In genomic region chr10:81641978-81642647, GRCm38 (mm10) we compare ENCODE assay signal across 8 mouse cellular contexts. TPM values are rescaled to one million over a fixed set of nuclear protein-coding genes. Genes with fewer than 3 reads are reported as not detected.
DNase-seq lines count a peak whose midpoint lies in the region; ATAC-seq lines count a peak whose summit lies in the region.

No protein-coding gene starts in this region.

- no peak for ATAC-seq in kidney, embryonic 14.5 days (ENCODE audit: low FRiP score, low TSS enrichment)
- ATAC-seq in forebrain, embryonic 12.5 days (ENCODE audit: low FRiP score): no peak
- ATAC-seq in liver, embryonic 11.5 days (replicated peaks; ENCODE audit: low FRiP score): no peak

- peak overlapping the region; percentile 71; the same call in 1 of the 2 replicates for H3K4me3 ChIP-seq in kidney, embryonic 14.5 days (ENCODE audit: low read length)
- H3K4me3 ChIP-seq in forebrain, embryonic 12.5 days (replicated peaks): peak overlapping the region; percentile 67
- peak overlapping the region; percentile 78 for H3K4me3 ChIP-seq in liver, embryonic 11.5 days (ENCODE audit: low read depth, low read length)

- H3K36me3 ChIP-seq in kidney, embryonic 14.5 days (ENCODE audit: control insufficient read depth, insufficient read depth, low read length): no peaks in the 10 kb centered on the region; the same call in 1 of the 2 replicates
- H3K36me3 ChIP-seq in forebrain, embryonic 12.5 days (replicated peaks): no peaks in the 10 kb centered on the region
- no peaks in the 10 kb centered on the region for H3K36me3 ChIP-seq in liver, embryonic 11.5 days (ENCODE audit: control insufficient read depth, insufficient read depth, low read length)

- H3K27me3 ChIP-seq in kidney, embryonic 14.5 days (ENCODE audit: control insufficient read depth, insufficient read depth, low read length): no peaks in the 10 kb centered on the region
- peaks cover 4% of the 10 kb centered on the region; the same call in 1 of the 2 replicates for H3K27me3 ChIP-seq in forebrain, embryonic 12.5 days
- H3K27me3 ChIP-seq in liver, embryonic 11.5 days (replicated peaks; ENCODE audit: control insufficient read depth, insufficient read depth, low read length): no peaks in the 10 kb centered on the region

- H3K4me1 ChIP-seq in kidney, embryonic 14.5 days (ENCODE audit: control insufficient read depth, insufficient read depth, low read length): peaks cover 9% of the 10 kb centered on the region
- peaks cover 32% of the 10 kb centered on the region for H3K4me1 ChIP-seq in forebrain, embryonic 12.5 days
- peaks cover 11% of the 10 kb centered on the region for H3K4me1 ChIP-seq in liver, embryonic 11.5 days (replicated peaks; ENCODE audit: control insufficient read depth, insufficient read depth, low read length)

- no peaks in the 10 kb centered on the region for H3K9me3 ChIP-seq in kidney, embryonic 14.5 days (ENCODE audit: control insufficient read depth, low read length)
- H3K9me3 ChIP-seq in forebrain, embryonic 12.5 days: no peaks in the 10 kb centered on the region
- no peaks in the 10 kb centered on the region for H3K9me3 ChIP-seq in liver, embryonic 11.5 days (ENCODE audit: control insufficient read depth, low read length)

- peak overlapping the region; percentile 92; the same call in 1 of the 2 replicates for H3K9ac ChIP-seq in kidney, embryonic 14.5 days (ENCODE audit: low read depth, low read length)
- H3K9ac ChIP-seq in forebrain, embryonic 12.5 days: peak overlapping the region; percentile 90
- H3K9ac ChIP-seq in liver, embryonic 11.5 days (ENCODE audit: low read depth, low read length): peak overlapping the region; percentile 94

- peak overlapping the region; percentile 97; the same call in 1 of the 2 replicates for H3K27ac ChIP-seq in kidney, embryonic 14.5 days (ENCODE audit: low read depth, low read length)
- no peak overlapping the region for H3K27ac ChIP-seq in forebrain, embryonic 12.5 days
- no peak overlapping the region for H3K27ac ChIP-seq in liver, embryonic 11.5 days (ENCODE audit: low read depth, low read length)

- intact Hi-C loops in gastrocnemius, postnatal 36 days (cut with DNase I): loop anchor here (2.0 kb wide), 1 partner anchor 13 kb away; the partner anchor contains the start of gene Ankrd24

- H3K4me2 ChIP-seq in kidney, embryonic 14.5 days (replicated peaks; ENCODE audit: low read depth, low read length): peak overlapping the region; percentile 88
- peak overlapping the region; percentile 93 for H3K4me2 ChIP-seq in forebrain, embryonic 12.5 days
- peak overlapping the region; percentile 97 for H3K4me2 ChIP-seq in liver, embryonic 11.5 days

- no peak for DNase-seq in kidney, postnatal 14 days
- DNase-seq in cerebellum, adult 8-10 months: peak; percentile 63
- DNase-seq in liver, embryonic 11.5 days (ENCODE audit: low spot score): no peak
- no peak for DNase-seq in embryo, embryonic 9.5 days (ENCODE audit: extremely low spot score)
- DNase-seq in layer of hippocampus, adult 11-12 months (ENCODE audit: low spot score): no peak
- no peak for DNase-seq in gastrocnemius, postnatal 36 days

- 80% methylated on average over 8 of the region's 8 CpGs for WGBS in kidney, embryonic 14.5 days
- WGBS in forebrain, embryonic 12.5 days: 77% methylated on average over 8 of the region's 8 CpGs
- WGBS in liver, embryonic 11.5 days: 80% methylated on average over 8 of the region's 8 CpGs

RNA-seq across cellular contexts. Expression of gene Gm10778, which starts 6.7 kb away (rescaled TPM):
- polyA plus RNA-seq in kidney, embryonic 14.5 days (2014; fragmentation: Nextera tagmentation; extraction: Ambion mirVana): 5.3 and 6.4 TPM in 2 replicates
- polyA plus RNA-seq in forebrain, embryonic 12.5 days (2016; fragmentation: Nextera tagmentation; extraction: Ambion mirVana): 4.3 and 4.5 TPM in 2 replicates
- 3.3 and 3.9 TPM in 2 replicates for polyA plus RNA-seq in liver, embryonic 11.5 days (2014; fragmentation: Nextera tagmentation; extraction: Ambion mirVana)
- total RNA-seq in gastrocnemius, postnatal 36 days (2021): 1 to 10 TPM; 1.2 to 1.6 TPM

RNA-seq across cellular contexts. Expression of gene Ankrd24, which starts 13.8 kb away (rescaled TPM):
- 11.3 and 18.5 TPM in 2 replicates for polyA plus RNA-seq in kidney, embryonic 14.5 days (2014; fragmentation: Nextera tagmentation; extraction: Ambion mirVana)
- 6.2 and 7.4 TPM in 2 replicates for polyA plus RNA-seq in forebrain, embryonic 12.5 days (2016; fragmentation: Nextera tagmentation; extraction: Ambion mirVana)
- 3.6 and 4.6 TPM in 2 replicates for polyA plus RNA-seq in liver, embryonic 11.5 days (2014; fragmentation: Nextera tagmentation; extraction: Ambion mirVana)
- 1 to 10 TPM; 7.0 to 8.7 TPM for total RNA-seq in gastrocnemius, postnatal 36 days (2021)

RNA-seq across cellular contexts. Expression of gene Sirt6, which starts 14.5 kb away (rescaled TPM):
- polyA plus RNA-seq in kidney, embryonic 14.5 days (2014; fragmentation: Nextera tagmentation; extraction: Ambion mirVana): 39.9 and 40.7 TPM in 2 replicates
- polyA plus RNA-seq in forebrain, embryonic 12.5 days (2016; fragmentation: Nextera tagmentation; extraction: Ambion mirVana): 50.7 and 52.6 TPM in 2 replicates
- polyA plus RNA-seq in liver, embryonic 11.5 days (2014; fragmentation: Nextera tagmentation; extraction: Ambion mirVana): 22.8 and 22.9 TPM in 2 replicates
- 1 to 10 TPM; 3.5 to 4.1 TPM for total RNA-seq in gastrocnemius, postnatal 36 days (2021)

RNA-seq across cellular contexts. Expression of gene BC025920, which starts 36.0 kb away (rescaled TPM):
- 0.84 and 0.86 TPM in 2 replicates for polyA plus RNA-seq in kidney, embryonic 14.5 days (2014; fragmentation: Nextera tagmentation; extraction: Ambion mirVana)
- 2.2 and 2.7 TPM in 2 replicates for polyA plus RNA-seq in forebrain, embryonic 12.5 days (2016; fragmentation: Nextera tagmentation; extraction: Ambion mirVana)
- polyA plus RNA-seq in liver, embryonic 11.5 days (2014; fragmentation: Nextera tagmentation; extraction: Ambion mirVana): 0.81 and 1.1 TPM in 2 replicates
- 1 to 10 TPM; 2.3 TPM for total RNA-seq in gastrocnemius, postnatal 36 days (2021)

RNA-seq across cellular contexts. Expression of gene Tle6, which starts 41.2 kb away (rescaled TPM):
- polyA plus RNA-seq in kidney, embryonic 14.5 days (2014; fragmentation: Nextera tagmentation; extraction: Ambion mirVana): 12.6 and 15.5 TPM in 2 replicates
- 3.1 and 4.3 TPM in 2 replicates for polyA plus RNA-seq in forebrain, embryonic 12.5 days (2016; fragmentation: Nextera tagmentation; extraction: Ambion mirVana)
- polyA plus RNA-seq in liver, embryonic 11.5 days (2014; fragmentation: Nextera tagmentation; extraction: Ambion mirVana): 13.2 and 16.7 TPM in 2 replicates
- 1 to 10 TPM; 4.2 to 4.9 TPM for total RNA-seq in gastrocnemius, postnatal 36 days (2021)
